Mouse (Mus musculus): ENCODE data around the gene Slc22a3.

Gene Slc22a3

GRCm38 (mm10) chr17:12491591-12491990 is 15.9 kb downstream of the Slc22a3 start:
- no peak for TF ChIP-seq GATA4 (IDR thresholded peaks at IDR 0.05; ENCODE audit: insufficient replicate concordance, low read length)

DNA sequence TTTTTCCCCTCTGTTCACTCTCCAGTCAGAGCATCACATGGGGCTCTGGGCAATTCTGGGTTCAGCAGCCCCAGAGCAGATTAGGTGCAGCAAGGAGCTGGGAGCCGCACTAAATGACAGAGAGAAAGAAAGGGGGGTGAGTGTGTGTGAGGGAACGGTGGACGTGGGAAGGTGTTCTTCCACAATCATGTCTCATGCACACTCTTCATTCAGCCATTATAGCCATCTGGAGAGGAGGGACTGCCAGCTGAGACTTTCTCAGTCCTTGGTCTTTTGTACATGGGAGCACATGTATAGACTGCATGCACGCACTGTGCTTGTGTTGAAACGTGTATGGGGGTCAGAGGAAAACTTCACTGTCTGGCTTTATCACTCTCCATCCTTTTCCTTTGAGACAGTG is 17.6 kb downstream of the Slc22a3 start:
- no peak for TF ChIP-seq GATA4 (IDR thresholded peaks at IDR 0.05; ENCODE audit: insufficient replicate concordance, low read length)

GRCm38 (mm10) chr17:12485657-12486056 is 21.8 kb downstream of the Slc22a3 start:
- no peak for TF ChIP-seq GATA4 (IDR thresholded peaks at IDR 0.05; ENCODE audit: insufficient replicate concordance, low read length)

GRCm38 (mm10) chr17:12479416-12479815 is 28.1 kb downstream of the Slc22a3 start:
- TF ChIP-seq GATA4 (IDR thresholded peaks at IDR 0.05; ENCODE audit: insufficient replicate concordance, low read length), result no peak

DNA sequence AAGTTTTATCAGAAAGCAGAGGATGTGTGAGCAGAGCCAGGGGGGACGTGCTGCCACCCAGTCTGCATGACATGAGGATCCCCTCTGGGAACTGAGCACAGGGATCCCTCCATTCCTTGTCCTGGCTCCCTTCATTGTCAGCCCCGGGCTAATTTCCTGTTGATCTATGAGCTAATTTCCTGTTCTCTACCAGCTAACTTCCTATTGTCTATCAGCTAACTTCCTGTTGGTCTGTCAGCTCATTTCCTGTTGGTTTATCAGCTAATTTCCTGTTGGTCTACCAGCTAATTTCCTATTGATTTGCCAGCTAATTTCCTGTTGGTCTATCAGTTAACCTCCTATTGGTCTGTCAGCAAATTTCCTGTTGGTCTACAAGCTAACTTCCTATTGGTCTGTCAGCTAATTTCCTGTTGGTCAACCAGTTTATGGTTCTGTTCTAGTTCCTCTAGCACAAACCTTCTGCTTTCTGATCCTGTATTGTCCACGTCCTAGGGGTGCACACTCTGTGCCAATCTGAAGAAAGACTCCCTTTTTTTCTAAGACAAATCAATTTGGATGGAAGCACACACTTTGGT is 32.9 kb downstream of the Slc22a3 start:
- no peak for TF ChIP-seq GATA4 (IDR thresholded peaks at IDR 0.05; ENCODE audit: insufficient replicate concordance, low read length)

DNA sequence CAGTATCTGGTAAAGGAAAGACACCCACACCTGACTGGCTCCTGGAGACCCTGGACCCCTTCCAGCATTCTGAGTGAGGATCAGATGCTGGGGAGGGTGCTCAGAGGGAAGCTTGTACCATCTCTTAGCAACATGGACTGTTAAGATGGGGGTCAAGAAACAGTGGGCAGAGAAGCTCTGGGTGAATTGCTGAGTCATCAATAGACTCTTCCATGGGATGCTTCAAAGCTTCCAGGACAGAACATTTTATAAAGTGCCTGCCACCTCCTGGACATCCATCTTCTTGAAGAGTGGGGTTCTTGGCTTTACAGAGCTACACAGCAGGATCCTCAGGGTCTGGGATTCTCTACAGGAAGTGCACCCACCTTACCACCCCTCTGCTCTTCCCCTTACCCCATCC is 35.0 kb downstream of the Slc22a3 start:
- no peak for TF ChIP-seq GATA4 (IDR thresholded peaks at IDR 0.05; ENCODE audit: insufficient replicate concordance, low read length)

DNA sequence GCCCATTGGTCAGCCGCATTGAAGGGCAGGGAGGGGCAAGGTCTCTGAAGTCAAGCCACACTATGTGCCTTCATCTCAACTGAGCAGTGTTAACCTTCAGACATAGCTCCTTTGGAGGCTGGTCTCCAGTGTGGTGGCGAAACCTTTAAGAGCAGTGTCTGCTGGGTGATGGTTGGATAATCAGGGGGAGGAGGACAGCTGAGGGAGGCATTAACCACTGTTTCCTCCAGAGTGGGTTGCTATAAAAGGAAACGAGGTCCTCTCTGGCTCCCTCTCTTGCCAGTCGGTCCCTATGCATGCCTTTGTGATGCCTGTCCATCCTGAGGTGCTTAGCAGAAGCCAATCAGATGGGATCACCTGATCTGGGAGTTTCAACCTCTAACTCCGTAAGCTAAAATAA is 38.8 kb downstream of the Slc22a3 start:
- TF ChIP-seq GATA4 (IDR thresholded peaks at IDR 0.05; ENCODE audit: insufficient replicate concordance, low read length), result no peak

- no peak for TF ChIP-seq GATA4 (IDR thresholded peaks at IDR 0.05; ENCODE audit: insufficient replicate concordance, low read length)
Observed at GRCm38 (mm10) chr17:12467642-12468041, 39.9 kb downstream of the Slc22a3 start.

GRCm38 (mm10) chr17:12466501-12467000 is 41.0 kb downstream of the Slc22a3 start:
- no peak for TF ChIP-seq GATA4 (IDR thresholded peaks at IDR 0.05; ENCODE audit: insufficient replicate concordance, low read length)

GRCm38 (mm10) chr17:12461168-12461567 is 46.3 kb downstream of the Slc22a3 start:
- TF ChIP-seq GATA4 (IDR thresholded peaks at IDR 0.05; ENCODE audit: insufficient replicate concordance, low read length), result no peak

DNA sequence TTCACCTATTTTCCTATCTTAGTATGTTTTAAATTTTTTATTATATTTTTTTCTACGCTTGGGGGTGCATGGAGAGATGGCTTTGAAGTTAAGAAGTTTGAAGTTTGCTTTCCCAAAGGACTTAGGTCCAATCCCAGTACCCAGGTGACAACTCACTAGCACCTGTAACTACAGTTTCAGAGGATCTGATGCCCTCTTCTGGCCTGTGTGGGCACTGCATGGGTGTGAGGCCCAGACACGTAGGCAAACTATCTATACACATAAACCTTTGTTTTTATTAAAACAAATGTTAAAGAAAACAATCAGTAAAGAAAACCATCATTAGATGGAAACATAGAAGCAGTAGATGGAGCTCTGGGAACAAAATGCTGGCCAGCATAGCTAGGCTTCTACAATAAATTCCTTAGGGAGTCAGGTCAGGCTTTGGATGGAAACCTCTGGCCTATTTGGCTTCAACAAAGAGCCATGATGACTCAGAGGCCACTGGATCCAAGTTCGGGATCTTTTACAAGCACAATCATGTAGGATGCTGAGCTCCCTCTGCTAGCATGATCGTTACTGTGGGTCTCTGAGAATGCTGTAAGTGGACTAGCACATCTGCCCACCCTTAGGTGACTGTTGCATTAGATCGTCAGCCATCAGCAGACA is 52.2 kb downstream of the Slc22a3 start:
- TF ChIP-seq GATA4 (IDR thresholded peaks at IDR 0.05; ENCODE audit: insufficient replicate concordance, low read length), result no peak

GRCm38 (mm10) chr17:12453691-12454090 is 53.8 kb downstream of the Slc22a3 start:
- TF ChIP-seq GATA4 (IDR thresholded peaks at IDR 0.05; ENCODE audit: insufficient replicate concordance, low read length), result no peak

DNA sequence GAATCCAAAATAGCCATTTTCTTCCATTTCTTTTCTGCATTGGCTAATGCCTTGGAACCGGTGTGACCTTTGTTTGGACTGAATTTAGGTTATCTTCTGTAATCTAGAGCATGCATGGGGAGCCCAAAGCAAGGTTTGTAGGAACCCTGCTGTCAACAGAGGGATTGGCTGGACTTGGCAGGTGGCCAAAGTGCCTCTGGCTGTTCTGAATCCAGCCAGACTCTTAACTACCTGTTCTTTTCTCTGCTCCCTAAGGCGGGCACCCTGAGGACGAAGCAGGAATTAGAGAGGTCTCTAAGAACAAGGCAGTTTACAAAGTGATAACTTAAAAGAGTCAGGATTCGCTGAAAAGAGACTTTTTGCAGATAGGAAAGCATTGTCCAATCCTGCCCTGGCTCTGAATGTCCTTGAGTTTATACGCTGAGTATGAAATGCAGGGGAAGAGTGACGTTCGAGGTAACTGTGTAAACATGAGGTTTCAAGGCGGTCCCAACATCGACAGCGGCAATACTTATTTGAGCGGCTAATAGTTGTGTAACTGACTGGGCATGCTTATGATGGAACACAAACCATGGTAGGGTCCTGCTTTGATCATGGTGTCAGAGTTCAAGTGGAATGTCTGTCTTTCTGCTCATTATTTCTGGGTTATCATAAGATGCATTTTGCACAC is 54.5 kb downstream of the Slc22a3 start:
- TF ChIP-seq GATA4 (IDR thresholded peaks at IDR 0.05; ENCODE audit: insufficient replicate concordance, low read length), result no peak

DNA sequence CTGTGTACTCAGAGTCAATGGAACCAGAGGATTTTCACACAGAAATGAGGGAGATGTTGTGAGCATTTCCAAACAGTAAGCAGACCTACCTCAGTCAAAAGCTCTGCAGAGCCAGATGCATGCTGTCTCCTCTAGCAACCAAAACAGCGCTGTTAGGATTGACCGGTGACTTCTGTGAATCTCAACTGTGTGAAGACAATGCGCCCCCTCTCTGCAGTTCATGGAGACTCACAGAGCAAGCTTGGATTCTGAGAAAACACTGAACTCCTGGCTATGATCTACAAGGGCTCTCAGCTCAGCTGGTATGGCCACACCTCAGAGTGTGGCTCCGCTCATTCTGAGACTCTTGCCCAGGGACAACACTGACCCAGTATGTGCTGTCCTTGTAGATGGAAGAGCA is 56.3 kb downstream of the Slc22a3 start:
- TF ChIP-seq GATA4 (IDR thresholded peaks at IDR 0.05; ENCODE audit: insufficient replicate concordance, low read length), result no peak

- TF ChIP-seq GATA4 (IDR thresholded peaks at IDR 0.05; ENCODE audit: insufficient replicate concordance, low read length), result no peak
Observed at GRCm38 (mm10) chr17:12444561-12444960, 62.9 kb downstream of the Slc22a3 start.

DNA sequence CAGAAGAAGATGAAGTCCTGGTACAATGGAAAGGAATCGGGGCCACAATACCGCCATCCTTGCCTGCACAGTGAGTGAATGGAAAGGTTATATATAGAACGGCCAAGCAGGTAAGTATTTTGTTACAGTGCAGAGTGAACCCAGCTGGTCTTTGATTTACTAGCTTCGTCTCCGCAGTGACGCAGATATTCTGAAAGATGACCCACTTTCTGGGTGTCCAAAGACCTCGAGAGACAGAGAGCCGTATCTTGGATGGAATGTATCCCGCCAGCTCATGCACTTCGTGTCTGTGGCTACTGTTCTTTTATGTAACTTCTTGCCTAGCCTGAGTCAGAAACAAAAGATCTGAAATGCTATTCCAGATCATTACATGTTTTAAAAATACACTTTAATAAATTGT is 69.7 kb downstream of the Slc22a3 start:
- no peak for TF ChIP-seq GATA4 (IDR thresholded peaks at IDR 0.05; ENCODE audit: insufficient replicate concordance, low read length)

Measured in liver, adult (tissue).